Mouse (Mus musculus): ENCODE measurements around the gene Ipcef1.

Gene Ipcef1

DNA sequence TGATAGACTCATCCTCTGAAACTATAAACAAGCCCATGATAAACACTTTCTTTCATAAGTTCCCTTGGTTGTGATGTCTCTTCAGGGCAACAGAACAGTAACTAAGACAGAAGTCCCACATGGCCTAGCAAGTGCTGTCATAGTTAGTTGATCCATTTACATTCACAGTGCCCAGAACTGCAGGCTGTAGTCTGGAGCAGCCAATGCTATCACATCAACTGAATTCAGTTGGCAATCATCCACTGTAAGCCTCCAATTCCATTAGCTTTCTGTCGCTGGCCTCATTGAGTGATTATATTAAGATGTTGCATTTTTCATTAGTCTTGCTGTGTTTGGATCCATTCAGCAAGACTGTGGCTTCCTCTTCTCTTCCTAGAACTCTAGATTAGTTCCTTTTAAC is 206.0 kb downstream of the Ipcef1 start:
- Histone ChIP-seq H3K9me3 (ENCODE audit: low read length) (no peaks in the 10 kb centered on the region), H3K4me3 (replicated peaks; ENCODE audit: low read length) (no peak overlapping the region), H3K36me3 (ENCODE audit: insufficient read depth, low read length) (no peaks in the 10 kb centered on the region), H3K27me3 (ENCODE audit: insufficient read depth, low read length) (no peaks in the 10 kb centered on the region), H3K4me1 (replicated peaks; ENCODE audit: low read depth, low read length) (no peaks in the 10 kb centered on the region)
- TF ChIP-seq CTCF (conservative IDR thresholded peaks at IDR 0.05; ENCODE audit: low read length): no peak
- no peak for TF ChIP-seq NANOG (IDR thresholded peaks at IDR 0.05; ENCODE audit: borderline replicate concordance, low read length)
- TF ChIP-seq POU5F1 (IDR thresholded peaks at IDR 0.05; ENCODE audit: borderline replicate concordance, low read length): no peak

GRCm38 (mm10) chr10:6842225-6842624 is 210.1 kb downstream of the Ipcef1 start:
- Histone ChIP-seq H3K4me3 (replicated peaks; ENCODE audit: low read length) (no peak overlapping the region), H3K36me3 (ENCODE audit: insufficient read depth, low read length) (no peaks in the 10 kb centered on the region), H3K4me1 (replicated peaks; ENCODE audit: low read depth, low read length) (no peaks in the 10 kb centered on the region), H3K27me3 (ENCODE audit: insufficient read depth, low read length) (no peaks in the 10 kb centered on the region), H3K9me3 (ENCODE audit: low read length) (no peaks in the 10 kb centered on the region)
- TF ChIP-seq NANOG (IDR thresholded peaks at IDR 0.05; ENCODE audit: borderline replicate concordance, low read length): no peak
- TF ChIP-seq POU5F1 (IDR thresholded peaks at IDR 0.05; ENCODE audit: borderline replicate concordance, low read length): no peak
- TF ChIP-seq CTCF (conservative IDR thresholded peaks at IDR 0.05; ENCODE audit: low read length): no peak

Measured in E14TG2a.4 (cell line).